Mouse (Mus musculus): ENCODE results near the gene Myl9.

The Myl9 gene

DNA sequence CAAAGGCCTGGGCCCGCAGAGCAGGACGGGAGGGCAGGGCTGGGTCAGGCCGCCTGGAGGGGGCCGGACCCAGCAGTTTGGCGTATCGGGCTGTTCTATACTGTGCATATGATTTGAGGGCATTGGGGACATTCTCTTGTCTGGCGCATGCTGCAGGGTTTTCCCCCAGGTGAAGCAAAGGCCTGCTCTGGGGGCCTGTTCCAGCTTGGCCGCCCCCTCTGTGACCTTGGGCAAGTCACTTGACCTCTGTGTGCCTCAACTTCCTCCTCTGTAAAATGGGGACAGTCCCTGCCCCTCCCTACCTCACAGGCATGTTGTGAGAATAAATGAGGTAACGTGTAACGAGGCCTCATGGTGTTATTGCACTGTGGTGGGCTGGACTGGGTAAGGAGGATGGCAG lies 11.2 kb upstream of the Myl9 start:
- no peak for DNase-seq (ENCODE audit: extremely low read depth, low read depth)

DNA sequence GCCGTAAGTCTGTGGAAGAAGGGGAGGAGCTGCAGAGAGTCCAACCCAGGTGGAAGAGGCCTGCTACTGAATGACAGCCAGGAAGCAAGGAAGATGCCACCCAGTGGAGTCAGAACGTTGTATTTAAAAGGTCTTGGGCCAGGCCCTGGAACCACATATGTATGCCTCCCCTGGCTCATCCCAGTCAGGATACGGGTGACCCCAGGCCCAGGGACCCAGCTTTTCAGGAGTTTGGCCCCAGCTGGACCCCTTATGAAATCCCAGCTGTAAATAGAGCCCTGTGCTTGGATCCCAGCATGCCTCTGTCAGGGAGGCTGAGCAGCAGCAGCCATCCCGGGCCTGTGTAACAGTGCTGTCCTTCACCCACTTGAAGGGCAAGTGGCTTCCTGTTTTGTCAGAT lies 10.5 kb upstream of the Myl9 start:
- DNase-seq (ENCODE audit: extremely low read depth, low read depth) = no peak

DNA sequence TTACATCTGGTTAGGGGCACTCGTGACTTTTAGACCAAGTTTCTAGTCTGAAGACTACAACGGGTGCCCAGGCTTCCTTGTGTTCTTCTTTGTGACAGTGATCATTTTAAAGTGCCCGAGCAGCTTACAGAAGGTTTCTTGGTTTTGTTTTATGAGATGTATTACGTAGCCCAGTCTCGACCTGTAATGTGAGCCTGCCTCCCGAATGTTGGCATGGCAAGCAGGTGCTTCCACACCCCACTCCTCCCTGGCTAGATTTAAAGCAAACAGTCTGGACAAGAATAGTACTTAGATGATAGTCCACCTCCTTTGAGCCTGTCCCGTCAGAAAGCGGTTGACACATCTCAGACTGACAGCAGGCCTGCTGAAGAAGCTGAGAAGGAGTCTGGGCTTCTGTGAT lies 9.6 kb upstream of the Myl9 start:
- no peak for DNase-seq (ENCODE audit: extremely low read depth, low read depth)

DNA sequence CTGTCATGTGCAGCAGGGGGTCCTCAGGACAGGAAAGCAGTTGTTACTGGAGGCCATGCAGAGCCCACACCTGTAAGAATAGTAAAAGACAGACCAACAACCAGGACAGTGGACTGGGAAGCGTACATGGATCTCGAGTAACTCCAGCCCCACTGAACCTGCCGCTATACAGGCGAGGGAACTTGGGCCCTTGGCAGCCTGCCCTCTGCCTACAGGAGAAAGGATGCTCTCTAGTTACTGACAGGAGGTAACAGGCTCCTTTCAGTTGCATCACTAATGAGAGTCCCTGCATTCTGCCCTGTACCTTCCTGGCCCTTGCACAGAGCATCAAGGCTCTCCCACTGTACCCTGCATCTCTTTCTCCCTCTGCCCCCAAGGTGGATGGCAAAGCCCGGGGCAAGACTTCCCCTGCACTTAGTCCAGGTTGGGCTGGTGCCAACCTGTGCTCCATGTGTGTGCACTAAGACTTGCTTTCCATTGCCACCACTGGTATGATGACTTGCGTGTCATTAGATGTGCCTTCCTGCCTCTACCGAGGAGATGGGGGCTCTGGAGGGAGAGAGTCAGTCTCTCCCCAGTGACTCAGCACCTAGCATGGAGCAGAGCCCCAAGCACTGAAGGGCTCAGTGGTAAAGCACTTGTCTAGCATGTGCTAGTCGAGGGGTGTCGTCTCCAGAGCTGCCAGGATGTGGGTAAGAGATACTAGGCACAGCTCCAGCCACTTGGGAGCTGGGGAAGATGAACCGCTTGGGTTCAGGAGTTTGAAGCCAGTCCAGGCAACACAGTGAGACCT lies 8.8 kb upstream of the Myl9 start:
- DNase-seq (ENCODE audit: extremely low read depth, low read depth) = peak; percentile 92

DNA sequence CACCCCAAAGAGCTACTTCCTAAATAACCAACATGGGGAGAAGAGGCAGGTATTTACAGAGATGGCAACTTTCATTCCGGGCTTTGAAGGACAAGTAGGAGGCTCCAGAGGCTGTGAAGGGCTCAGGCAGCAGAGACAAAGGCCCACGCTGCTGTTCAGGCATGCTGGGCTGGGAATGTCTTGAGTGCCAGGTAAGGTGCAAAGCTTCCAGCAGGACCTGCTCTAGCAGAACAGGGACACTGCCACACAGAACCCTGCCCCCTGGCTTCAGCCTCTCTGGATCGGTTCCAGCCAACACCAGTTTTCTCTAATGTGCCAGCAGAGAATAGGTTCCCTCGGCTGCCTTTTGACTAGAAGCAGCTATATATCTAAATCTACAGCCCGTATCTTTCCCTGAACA lies 8.1 kb upstream of the Myl9 start:
- DNase-seq (ENCODE audit: extremely low read depth, low read depth) = no peak

DNA sequence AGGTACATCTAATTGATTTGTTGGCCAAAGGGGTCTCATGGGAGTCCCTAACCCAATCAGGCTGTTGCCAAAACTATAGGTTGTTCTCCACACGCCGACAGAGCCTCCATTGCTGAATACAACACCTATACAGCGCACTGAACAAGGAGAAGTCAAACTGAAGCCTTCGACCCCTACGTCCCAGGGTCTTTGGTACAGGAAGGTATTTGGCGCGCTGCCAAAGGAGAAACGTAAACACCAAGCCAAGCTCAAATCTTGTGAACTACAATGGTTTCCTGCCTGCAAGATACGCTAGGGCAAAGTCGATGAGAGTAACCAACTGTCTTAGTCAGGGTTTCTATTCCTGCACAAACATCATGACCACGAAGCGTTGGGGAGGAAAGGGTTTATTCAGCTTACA lies 5.9 kb upstream of the Myl9 start:
- no peak for DNase-seq (ENCODE audit: extremely low read depth, low read depth)

DNA sequence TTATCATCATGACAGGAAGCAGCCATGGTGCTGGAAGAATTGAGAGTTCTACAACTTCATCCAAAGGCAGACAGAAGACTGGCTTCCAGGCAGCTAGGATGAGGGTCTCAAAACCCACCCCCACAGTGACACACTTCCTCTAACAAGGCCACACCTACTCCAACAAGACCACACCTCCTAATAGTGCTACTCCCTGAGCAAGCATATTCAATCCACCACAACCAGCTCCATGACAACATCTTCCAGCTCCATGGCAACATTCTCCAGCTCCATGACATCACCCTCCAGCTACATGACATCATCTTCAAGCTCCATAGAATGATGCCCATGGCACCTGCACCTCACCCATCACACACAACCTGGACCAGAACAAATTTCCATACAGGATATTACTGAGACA lies 1.8 kb upstream of the Myl9 start:
- DNase-seq (ENCODE audit: extremely low read depth, low read depth) = no peak

DNA sequence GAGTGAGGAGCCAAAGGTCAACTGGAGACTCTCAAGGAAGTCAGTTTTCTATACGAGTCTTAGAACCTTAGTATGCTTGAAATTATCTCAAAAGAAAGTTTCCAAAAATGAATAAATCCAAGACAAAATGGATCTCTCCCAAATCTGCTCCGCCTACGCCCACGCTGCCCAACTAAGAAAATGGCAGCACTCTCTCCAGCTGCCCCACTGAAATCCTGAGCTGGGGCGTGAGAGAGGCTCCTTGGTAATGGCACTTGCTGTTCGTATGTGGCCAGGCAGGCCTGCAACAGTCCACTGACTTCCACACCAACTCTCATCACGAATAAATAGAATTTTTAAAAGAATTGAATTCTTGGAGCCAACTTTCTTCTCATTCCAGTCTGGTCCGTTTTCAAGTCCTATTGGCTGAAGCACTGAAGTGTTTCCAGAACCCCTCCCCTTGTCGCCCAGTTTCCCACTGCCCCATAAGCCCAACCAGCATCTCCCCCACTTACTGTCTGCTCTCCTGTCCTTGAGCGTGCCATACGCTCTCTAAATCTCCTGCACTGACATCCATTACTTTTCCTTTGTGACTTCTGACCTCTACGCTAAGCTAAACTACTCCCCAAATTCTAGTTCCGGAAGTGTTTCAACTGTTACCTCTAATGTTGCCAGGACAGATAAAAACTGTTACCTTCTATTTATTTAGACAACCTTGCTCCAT lies 1.0 kb upstream of the Myl9 start:
- no peak for DNase-seq (ENCODE audit: extremely low read depth, low read depth)

DNA sequence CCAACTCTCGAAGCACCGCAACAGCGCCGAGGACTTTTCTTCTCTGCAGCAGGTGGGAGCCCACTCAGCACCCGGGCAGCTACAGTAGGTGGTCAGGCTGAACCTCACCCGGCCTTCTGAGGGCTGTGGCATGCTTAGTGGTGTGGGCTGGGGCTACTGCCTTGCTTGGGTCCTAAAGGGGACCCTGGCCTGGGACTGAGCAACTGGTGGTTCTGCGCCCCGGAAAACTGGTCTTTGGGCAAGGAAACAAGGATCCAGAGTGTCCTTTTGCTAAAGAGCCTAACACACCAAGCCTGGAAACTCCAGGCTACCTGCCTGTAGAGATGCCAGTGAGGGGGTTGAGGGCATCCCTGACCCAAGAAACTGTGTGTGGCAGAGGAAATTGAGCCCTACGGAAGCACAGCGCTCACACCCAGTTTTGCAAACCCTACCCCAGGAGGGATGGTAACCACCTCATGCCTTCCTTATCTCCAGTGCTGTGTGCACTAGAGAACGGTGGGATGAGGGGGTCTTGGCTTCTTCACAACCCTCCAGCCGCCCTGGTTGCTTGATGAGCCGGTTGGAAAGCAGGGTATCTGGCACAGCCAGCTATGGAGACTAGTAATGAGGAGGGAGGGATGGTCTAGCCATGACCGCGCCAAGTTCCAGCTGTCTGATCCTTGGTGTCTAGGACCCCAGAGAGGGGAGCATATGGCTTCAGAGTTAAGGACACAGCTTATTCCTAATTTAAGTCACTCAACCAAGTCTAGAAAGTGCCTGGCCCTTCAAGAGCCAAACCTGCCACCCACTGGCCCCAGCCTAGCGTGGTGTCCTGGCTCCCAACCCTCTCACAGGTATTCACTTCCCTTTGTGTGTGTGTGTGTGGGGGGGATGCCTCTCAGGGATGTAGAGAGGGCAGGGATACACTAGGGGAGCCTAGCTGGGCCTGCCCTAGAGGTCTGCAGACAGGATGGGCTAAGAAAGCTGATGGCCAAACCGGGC lies 525 bp downstream of the Myl9 start:
- DNase-seq (ENCODE audit: extremely low read depth, low read depth) = no peak

DNA sequence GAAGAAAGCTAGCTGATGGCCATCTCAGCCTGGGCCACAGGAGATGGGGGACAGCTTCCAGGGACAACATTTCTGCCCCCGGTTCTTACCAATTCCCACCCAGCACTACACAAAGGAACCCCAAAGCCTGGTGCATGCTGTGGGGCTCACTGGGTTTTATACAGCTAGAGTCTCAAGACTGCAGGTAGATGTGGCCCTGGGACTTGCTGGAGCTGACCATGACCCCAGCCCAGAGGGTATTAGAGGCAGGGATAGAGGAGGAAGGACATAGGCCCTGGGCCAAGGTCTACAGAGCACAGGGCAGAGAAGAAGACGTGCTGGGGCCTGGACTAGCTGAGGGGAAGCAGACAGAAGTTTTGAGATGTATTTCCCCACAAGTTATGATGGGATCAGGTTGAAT lies 1.7 kb downstream of the Myl9 start:
- no peak for DNase-seq (ENCODE audit: extremely low read depth, low read depth)

DNA sequence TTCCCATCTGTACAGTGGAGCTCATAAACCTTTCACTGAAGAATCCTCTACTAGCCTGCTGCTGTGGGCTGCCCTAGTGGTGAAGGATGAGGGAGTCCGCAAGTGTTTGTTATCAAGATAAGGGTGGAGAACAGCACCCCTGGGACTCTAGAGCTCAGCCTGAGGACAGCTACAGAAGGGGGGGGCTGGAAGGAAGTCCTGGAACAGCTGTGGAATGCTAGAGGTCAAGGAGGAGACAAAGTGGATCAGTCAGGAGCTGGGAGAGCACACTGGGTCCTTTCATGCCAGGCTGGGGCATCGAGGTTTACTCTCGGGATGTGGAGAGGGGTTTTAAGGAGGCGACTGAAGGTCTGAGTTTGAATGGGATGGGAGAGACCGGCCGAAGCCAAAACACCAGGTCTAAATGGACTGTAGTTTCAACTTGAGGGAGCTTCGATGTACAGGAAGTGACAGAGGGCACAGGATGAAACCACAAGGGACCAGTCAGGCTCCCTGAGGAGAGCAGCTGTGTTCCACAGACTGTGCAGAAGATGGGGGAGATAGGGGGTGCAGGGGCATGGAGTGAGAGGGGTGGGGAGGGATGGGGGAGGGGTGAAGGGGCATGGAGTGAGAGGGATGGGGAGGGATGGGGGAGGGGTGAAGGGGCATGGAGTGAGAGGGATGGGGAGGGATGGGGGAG lies 2.2 kb downstream of the Myl9 start:
- no peak for DNase-seq (ENCODE audit: extremely low read depth, low read depth)

DNA sequence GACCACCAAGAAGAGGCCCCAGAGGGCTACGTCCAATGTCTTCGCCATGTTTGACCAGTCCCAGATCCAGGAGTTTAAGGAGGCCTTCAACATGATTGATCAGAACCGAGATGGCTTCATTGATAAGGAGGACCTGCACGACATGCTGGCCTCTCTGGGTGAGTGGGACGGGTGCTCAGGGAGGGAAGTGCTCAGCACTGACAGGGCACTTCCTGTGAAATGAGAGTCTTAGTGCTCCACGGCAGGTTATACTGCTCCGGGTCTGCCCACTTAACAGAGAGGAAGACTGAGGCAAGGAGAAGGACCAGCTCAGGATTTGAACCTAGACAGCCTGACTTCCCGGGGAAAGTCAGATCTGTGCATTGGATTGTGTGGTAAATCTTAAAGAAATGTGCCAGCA lies 3.4 kb downstream of the Myl9 start:
- no peak for DNase-seq (ENCODE audit: extremely low read depth, low read depth)

DNA sequence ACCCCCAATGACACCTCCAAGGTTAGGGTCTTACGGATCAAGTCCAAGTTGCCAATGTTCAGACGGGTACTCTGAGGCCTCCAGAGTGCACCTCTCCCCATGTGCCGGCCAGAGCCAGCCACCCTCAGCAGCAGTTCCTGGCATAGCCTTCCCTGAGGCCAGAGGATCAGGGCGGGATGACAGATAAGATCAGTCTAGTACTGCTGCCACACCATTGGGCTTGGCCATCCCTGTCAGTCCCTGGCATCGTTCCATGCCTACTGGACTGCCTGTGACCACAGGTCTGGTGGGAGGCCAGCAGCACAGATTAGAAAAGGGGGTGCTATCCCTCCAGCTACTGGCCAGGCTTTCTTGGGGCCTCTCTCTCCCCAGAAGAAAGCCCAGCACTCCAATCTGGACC lies 3.8 kb downstream of the Myl9 start:
- DNase-seq (ENCODE audit: extremely low read depth, low read depth) = no peak

DNA sequence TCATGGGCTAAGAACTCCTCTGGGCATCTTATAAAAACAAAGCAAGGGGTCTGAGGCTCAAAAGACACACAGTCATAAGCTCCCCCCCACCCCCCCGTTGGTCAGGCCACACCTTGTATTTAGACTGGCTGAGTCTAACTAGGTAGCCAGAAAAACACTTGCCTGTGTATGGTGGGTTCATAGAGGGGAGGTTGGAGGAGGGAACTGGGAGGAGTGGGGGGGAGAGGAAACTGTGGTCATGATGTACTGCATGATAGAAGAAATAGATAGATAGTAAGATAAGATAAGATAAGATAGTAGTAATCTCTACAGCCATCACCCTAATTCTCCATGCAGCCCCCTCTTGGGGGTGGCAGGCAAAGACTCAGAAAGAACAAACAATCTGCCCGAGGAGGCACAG lies 4.3 kb downstream of the Myl9 start:
- no peak for DNase-seq (ENCODE audit: extremely low read depth, low read depth)

DNA sequence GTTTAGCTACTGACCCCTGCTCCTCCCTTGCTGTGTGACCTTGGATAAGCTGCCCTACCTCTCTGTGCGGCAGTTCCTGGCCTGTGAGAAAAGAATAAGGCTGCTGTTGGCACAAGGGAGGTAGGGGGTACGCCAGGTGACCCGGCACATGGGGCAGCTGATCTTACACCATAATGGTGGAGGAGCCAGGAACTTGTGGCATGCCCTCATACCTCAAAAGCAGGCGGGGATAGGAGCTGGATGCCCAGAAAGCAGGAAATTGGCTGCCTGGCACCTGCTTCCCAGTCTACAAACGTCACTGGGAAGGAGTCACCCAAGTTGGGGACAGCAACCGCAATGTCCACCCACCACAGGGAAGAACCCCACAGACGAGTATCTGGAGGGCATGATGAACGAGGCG lies 4.9 kb downstream of the Myl9 start:
- DNase-seq (ENCODE audit: extremely low read depth, low read depth) = no peak

DNA sequence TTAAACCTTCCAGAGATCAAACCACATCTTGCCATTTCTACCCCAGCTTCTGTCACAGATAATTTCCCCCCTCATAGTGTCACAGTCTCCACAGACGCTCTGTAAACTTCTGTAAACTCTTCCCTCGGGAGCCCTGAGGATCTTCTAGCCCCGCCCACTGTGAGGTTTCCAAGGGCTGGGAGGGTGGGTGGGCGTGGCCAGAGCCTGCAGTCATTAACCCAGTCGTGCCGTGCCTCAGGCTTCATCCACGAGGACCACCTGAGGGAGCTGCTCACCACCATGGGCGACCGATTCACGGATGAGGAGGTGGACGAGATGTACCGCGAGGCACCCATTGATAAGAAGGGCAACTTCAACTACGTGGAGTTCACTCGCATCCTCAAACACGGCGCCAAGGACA lies 5.5 kb downstream of the Myl9 start:
- no peak for DNase-seq (ENCODE audit: extremely low read depth, low read depth)

DNA sequence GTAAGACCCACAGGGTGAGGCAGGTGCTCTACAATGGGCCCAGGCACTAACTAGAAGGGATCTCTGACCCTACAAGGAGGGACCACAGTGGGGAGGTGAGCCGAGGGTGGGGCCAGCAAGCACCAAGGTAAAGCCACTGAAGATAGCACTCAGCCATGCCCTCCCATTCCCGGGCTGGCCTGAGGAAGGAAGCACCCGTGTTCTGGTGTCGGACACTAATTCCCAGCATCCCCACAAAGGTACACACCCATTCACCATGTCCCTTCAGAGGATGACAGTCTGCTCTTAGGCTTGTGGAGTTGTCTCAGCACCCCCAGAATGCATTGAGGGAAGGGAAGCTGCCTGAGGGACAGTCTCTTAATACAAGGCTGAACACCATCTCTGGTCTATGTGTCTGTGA lies 6.1 kb downstream of the Myl9 start:
- no peak for DNase-seq (ENCODE audit: extremely low read depth, low read depth)

DNA sequence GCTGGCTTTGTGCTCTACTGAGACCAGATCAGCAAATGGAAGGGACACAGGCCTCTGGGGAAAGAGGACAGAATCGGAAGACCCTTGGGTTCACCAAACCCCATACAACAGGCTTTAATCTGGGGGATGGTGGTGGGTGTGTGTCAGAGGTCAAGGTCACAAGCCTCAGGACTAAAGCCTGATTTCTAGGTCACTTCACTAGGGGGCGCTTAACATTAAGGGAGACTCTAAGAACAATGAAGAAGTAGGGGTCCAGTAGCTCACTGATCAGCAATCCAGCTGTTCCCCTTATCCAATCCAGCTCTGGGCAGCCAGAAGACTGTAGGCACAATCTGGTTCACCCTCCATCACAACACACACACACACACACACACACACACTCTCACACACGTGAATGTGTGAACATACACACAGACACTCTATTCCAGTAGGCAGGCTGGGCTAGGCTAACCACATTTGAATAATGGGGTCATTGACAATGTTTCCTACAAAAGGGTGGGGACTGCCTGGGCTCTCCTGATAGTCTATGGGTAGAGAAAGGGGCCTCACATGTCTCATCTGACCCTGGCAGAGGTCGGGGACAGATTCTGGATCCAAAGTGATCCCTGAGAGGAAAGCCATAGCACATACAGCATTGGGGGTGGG lies 6.7 kb downstream of the Myl9 start:
- no peak for DNase-seq (ENCODE audit: extremely low read depth, low read depth)

DNA sequence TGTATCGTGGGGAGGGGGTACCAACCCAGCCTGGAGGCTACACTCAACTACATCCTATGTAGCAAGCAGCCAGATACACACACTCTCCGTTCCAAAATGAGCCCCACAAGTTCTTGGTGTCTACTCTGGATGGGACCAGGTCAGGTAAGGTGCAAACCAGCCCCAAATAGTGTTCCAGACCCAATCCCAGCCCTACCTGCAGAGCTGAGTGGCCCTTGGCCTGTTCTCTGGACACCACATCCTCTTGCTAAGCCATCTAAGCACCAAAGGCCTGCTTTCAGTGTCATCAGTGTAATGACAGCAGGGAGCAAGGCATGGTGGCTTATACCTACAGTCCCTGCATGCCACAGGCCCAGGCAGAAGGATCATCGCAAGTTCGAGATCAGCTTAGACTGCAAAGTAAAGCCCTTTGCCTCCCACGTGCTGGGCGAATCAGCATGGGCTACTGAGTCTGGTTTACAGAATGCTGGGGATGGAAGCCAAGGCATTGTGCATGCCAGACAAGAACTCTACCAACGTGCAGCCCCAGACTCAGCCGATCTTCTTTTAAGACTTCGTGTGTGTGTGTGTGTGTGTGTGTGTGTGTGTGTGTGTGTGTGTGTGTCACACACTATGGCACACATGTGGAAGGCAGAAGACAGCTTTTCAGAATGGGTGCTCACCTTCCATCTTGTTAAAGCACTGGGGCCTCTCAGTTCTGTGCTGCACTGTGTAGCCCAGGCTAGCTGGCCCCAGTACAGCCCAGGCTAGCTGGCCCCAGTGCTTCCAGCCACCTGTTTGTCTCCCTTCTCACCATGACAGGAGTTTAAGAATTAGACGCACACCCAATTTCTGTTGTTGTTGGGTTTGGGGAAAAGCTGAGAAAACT lies 7.5 kb downstream of the Myl9 start:
- no peak for DNase-seq (ENCODE audit: extremely low read depth, low read depth)

DNA sequence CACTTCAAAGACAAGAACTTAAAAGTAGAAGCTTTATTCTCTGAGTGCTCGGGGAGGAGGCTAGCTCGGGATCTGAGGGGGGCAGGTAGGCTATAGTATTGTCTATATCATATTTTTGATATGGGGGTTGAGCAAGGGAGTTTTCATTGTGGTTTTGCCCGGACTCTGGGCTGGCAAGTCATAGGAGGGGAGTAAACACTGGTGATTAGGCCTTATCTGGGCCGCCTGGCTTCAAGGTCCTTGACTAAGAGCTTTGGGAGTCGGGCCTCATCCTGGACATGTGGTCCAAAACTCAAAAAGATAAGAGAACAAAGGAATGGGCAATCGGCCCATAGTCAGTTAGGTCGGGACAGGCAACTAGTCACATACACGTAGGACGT lies 8.1 kb downstream of the Myl9 start:
- peak; percentile 96 for DNase-seq (ENCODE audit: extremely low read depth, low read depth)

Data from MEL-GATA-1-ER (cell line).